Mouse (Mus musculus) kidney, adult 2 months (tissue): ENCODE results near the gene Fam160a2.

ENCODE experiments used
- CTCF ChIP-seq: fragments of 200-500 bp; conservative IDR thresholded peaks from 2 replicates; pipeline ENCODE4 v1.5.1; 2011; ENCODE audit warnings: low read depth, mild to moderate bottlenecking, control low read depth, low read length, moderate library complexity, mixed read lengths; ENCODE audit not compliant: insufficient read depth, insufficient read length
- POLR2A ChIP-seq: fragments of 200-500 bp; IDR thresholded peaks from one replicate; pipeline ENCODE4 v1.6.1; 2011; ENCODE audit warnings: low read depth, low read length, control low read depth

GRCm38 (mm10) chr7:105334004-105334403, 65.8 kb downstream of the Fam160a2 start, which contains the start of gene Olfr690:
- no peak for TF ChIP-seq CTCF
- no peak for TF ChIP-seq POLR2A
